ENCODE assay signal across 17 mouse cellular contexts in the genomic region with DNA sequence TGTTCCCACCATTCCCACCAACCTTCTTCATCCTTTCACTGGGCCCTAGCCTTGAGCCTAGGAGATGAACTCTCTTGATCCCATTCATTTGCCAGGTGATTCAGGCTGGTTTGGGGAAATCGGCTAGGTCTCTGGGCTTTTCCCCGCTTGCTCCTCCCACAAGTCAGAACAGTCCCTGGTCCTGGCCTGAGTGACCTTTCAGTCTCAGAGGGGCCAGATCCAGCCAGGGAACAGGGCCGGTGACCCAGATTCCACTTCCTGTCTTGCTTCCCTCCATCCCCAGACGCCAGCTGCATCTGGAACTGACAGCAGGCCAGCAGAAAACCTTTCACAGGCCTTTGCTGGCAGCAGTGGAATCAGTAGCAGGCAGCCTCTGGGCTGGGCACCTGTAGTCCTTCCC. TPM values are rescaled to one million over a fixed set of nuclear protein-coding genes. Genes with fewer than 3 reads are reported as not detected.
DNase-seq lines count a peak whose midpoint lies in the region; ATAC-seq lines count a peak whose summit lies in the region.
"Had no signal": no experiment of that assay in that cellular context is flagged by ENCODE, and none has a peak within 500 bp of the region (broad histone marks: within the 10 kb centered on the region; RNA-seq: fewer than 3 reads in every experiment).

No protein-coding gene starts in this region.

- peaks cover 3% of the 10 kb centered on the region; the same call in 1 of the 2 replicates for H3K27me3 ChIP-seq in heart, embryonic 12.5 days (replicated peaks)
- H3K27me3 ChIP-seq in midbrain, embryonic 10.5 days (ENCODE audit: low read depth, poor library complexity, severe bottlenecking), result no peaks in the 10 kb centered on the region
- H3K27me3 ChIP-seq in midbrain, embryonic 11.5 days (ENCODE audit: control insufficient read depth, insufficient read depth, low read length), result no peaks in the 10 kb centered on the region

- no peaks in the 10 kb centered on the region for H3K9me3 ChIP-seq in heart, embryonic 12.5 days (replicated peaks)
- H3K9me3 ChIP-seq in midbrain, embryonic 10.5 days (replicated peaks), result no peaks in the 10 kb centered on the region
- no peaks in the 10 kb centered on the region for H3K9me3 ChIP-seq in midbrain, embryonic 11.5 days (ENCODE audit: control insufficient read depth, low read length)
- H3K9me3 ChIP-seq: embryonic facial prominence, embryonic 13.5 days; heart, embryonic 13.5 days had no signal

- no peaks in the 10 kb centered on the region for H3K36me3 ChIP-seq in heart, embryonic 12.5 days
- no peaks in the 10 kb centered on the region for H3K36me3 ChIP-seq in midbrain, embryonic 10.5 days
- H3K36me3 ChIP-seq in midbrain, embryonic 11.5 days (ENCODE audit: control insufficient read depth, insufficient read depth, low read length), result no peaks in the 10 kb centered on the region
- H3K36me3 ChIP-seq: embryonic facial prominence, embryonic 13.5 days; heart, embryonic 13.5 days had no signal

- WGBS in heart, embryonic 12.5 days, result 36% methylated on average over 4 of the region's 4 CpGs
- 39% methylated on average over 4 of the region's 4 CpGs for WGBS in midbrain, embryonic 10.5 days
- 33% methylated on average over 4 of the region's 4 CpGs for WGBS in midbrain, embryonic 11.5 days

- no peak overlapping the region for H3K9ac ChIP-seq in heart, embryonic 12.5 days
- H3K9ac ChIP-seq in midbrain, embryonic 11.5 days (ENCODE audit: low read length), result no peak overlapping the region
- H3K9ac ChIP-seq: heart, embryonic 13.5 days had no signal

- no peak overlapping the region for H3K4me3 ChIP-seq in heart, embryonic 12.5 days
- H3K4me3 ChIP-seq in midbrain, embryonic 10.5 days, result no peak overlapping the region
- no peak overlapping the region for H3K4me3 ChIP-seq in midbrain, embryonic 11.5 days (ENCODE audit: low read depth, low read length)
- H3K4me3 ChIP-seq: embryonic facial prominence, embryonic 13.5 days; heart, embryonic 13.5 days had no signal

- H3K27ac ChIP-seq in heart, embryonic 12.5 days (ENCODE audit: poor library complexity, severe bottlenecking), result no peak overlapping the region
- H3K27ac ChIP-seq in midbrain, embryonic 10.5 days (replicated peaks), result peak overlapping the region; percentile 28; the same call in 1 of the 2 replicates
- H3K27ac ChIP-seq in midbrain, embryonic 11.5 days (ENCODE audit: low read depth, low read length), result no peak overlapping the region
- H3K27ac ChIP-seq: embryonic facial prominence, embryonic 13.5 days; heart, embryonic 13.5 days; kidney, postnatal 0 days had no signal

- H3K4me2 ChIP-seq in heart, embryonic 12.5 days, result no peak overlapping the region
- no peak overlapping the region for H3K4me2 ChIP-seq in midbrain, embryonic 11.5 days
- H3K4me2 ChIP-seq: embryonic facial prominence, embryonic 13.5 days; heart, embryonic 13.5 days had no signal

- H3K4me1 ChIP-seq in heart, embryonic 12.5 days (replicated peaks), result peaks cover 15% of the 10 kb centered on the region
- peaks cover 22% of the 10 kb centered on the region for H3K4me1 ChIP-seq in midbrain, embryonic 10.5 days
- H3K4me1 ChIP-seq in midbrain, embryonic 11.5 days (ENCODE audit: control insufficient read depth, insufficient read depth, low read length), result no peaks in the 10 kb centered on the region; the same call in 1 of the 2 replicates

- no peak for ATAC-seq in heart, embryonic 12.5 days (ENCODE audit: insufficient number of reproducible peaks, low FRiP score)
- no peak for ATAC-seq in midbrain, embryonic 11.5 days (ENCODE audit: low FRiP score)
- ATAC-seq: CD4-positive, CD25-positive, alpha-beta regulatory T cell, adult 4 months had no signal

- peak; percentile 98 for DNase-seq in heart, adult 11 months
- DNase-seq in midbrain, embryonic 10.5 days (ENCODE audit: low spot score), result no peak
- DNase-seq in midbrain, embryonic 11.5 days (ENCODE audit: low spot score, missing footprints), result no peak
- DNase-seq in heart, adult 8-10 months (ENCODE audit: low spot score), result peak; percentile 68
- DNase-seq in retina, embryonic 14.5 days (ENCODE audit: low spot score), result peak; percentile 66
- no peak for DNase-seq in cerebellum, adult 9-10 months
- no peak for DNase-seq in layer of hippocampus, postnatal 14 days (ENCODE audit: low spot score in 2 of 2)
- DNase-seq: cerebellum, adult 11-12 months; right cerebral cortex, postnatal 4 days had no signal

RNA-seq across cellular contexts. Expression of gene Accsl, which starts 37.4 kb away (rescaled TPM):
- polyA plus RNA-seq in heart, embryonic 12.5 days (2016; fragmentation: Nextera tagmentation; extraction: Ambion mirVana), result not detected in 2 replicates
- not detected in 2 replicates for polyA plus RNA-seq in midbrain, embryonic 10.5 days (2016; fragmentation: Nextera tagmentation; extraction: Ambion mirVana)
- polyA plus RNA-seq in midbrain, embryonic 11.5 days (2014; fragmentation: Nextera tagmentation; extraction: Ambion mirVana), result 0.20 TPM in 1 of 2 replicates, not detected in the other
- total RNA-seq in heart, adult 8-10 months (2022), result not detected
- total RNA-seq in layer of hippocampus, postnatal 14 days (2021), result under 1 TPM; 0.72 to 0.90 TPM
- total RNA-seq: left cerebral cortex, postnatal 25 days had no signal
- polyA plus RNA-seq: CD4-positive, CD25-positive, alpha-beta regulatory T cell, adult 4 months; embryonic facial prominence, embryonic 13.5 days; heart, embryonic 13.5 days; kidney, postnatal 0 days; lung, embryonic 16.5 days; neural tube, embryonic 11.5 days had no signal

RNA-seq across cellular contexts. Expression of gene Gm13889, which starts 50.7 kb away (rescaled TPM):
- 5.9 and 6.9 TPM in 2 replicates for polyA plus RNA-seq in heart, embryonic 12.5 days (2016; fragmentation: Nextera tagmentation; extraction: Ambion mirVana)
- polyA plus RNA-seq in midbrain, embryonic 10.5 days (2016; fragmentation: Nextera tagmentation; extraction: Ambion mirVana), result 1.4 and 1.6 TPM in 2 replicates
- 1.7 and 1.9 TPM in 2 replicates for polyA plus RNA-seq in midbrain, embryonic 11.5 days (2014; fragmentation: Nextera tagmentation; extraction: Ambion mirVana)
- total RNA-seq in heart, adult 8-10 months (2022), result 10 to 100 TPM in 1 of 4 experiments, 1 to 10 TPM in 3; 6.9 to 10.7 (median 8.7) TPM
- total RNA-seq in layer of hippocampus, postnatal 14 days (2021), result 10 to 100 TPM; 48.0 to 49.2 TPM
- polyA plus RNA-seq: CD4-positive, CD25-positive, alpha-beta regulatory T cell, adult 4 months had no signal

RNA-seq across cellular contexts. Expression of gene Accs, which starts 56.6 kb away (rescaled TPM):
- 6.2 and 6.6 TPM in 2 replicates for polyA plus RNA-seq in heart, embryonic 12.5 days (2016; fragmentation: Nextera tagmentation; extraction: Ambion mirVana)
- polyA plus RNA-seq in midbrain, embryonic 10.5 days (2016; fragmentation: Nextera tagmentation; extraction: Ambion mirVana), result 7.2 and 9.3 TPM in 2 replicates
- 5.8 and 7.5 TPM in 2 replicates for polyA plus RNA-seq in midbrain, embryonic 11.5 days (2014; fragmentation: Nextera tagmentation; extraction: Ambion mirVana)
- total RNA-seq in heart, adult 8-10 months (2022), result 1 to 10 TPM; 4.1 to 9.5 (median 5.7) TPM
- 1 to 10 TPM; 4.4 to 4.7 TPM for total RNA-seq in layer of hippocampus, postnatal 14 days (2021)

Comparison
In these comparisons a context has a peak if more than half of its experiments do, and no peak if none do; other contexts are left out.
1. DNase-seq: peak in heart, adult 11 months (single experiment), heart, adult 8-10 months (single experiment) and retina, embryonic 14.5 days (single experiment); none in midbrain, embryonic 10.5 days (single experiment), midbrain, embryonic 11.5 days (single experiment), cerebellum, adult 9-10 months (single experiment) and layer of hippocampus, postnatal 14 days (0 of 2).